Comparison of ENCODE assay signal across 1 mouse cellular context in genomic region chr15:83538855-83539254, GRCm38 (mm10).
TF ChIP-seq lines count a peak whose summit lies in the region.

No protein-coding gene starts in this region.

TF ChIP-seq in C2C12, 6 proteins besides CTCF, POLR2A, EP300 and RAD21:
- TF ChIP-seq MYOG (IDR thresholded peaks at IDR 0.05; ENCODE audit: control insufficient read depth, extremely low read depth, insufficient read length): no peak
- no peak for TF ChIP-seq FOSL1 (IDR thresholded peaks at IDR 0.05; ENCODE audit: insufficient read depth, low read length, poor library complexity, severe bottlenecking)
- no peak for TF ChIP-seq CEBPB (IDR thresholded peaks at IDR 0.05; ENCODE audit: low read depth)
- peak; percentile 53 for TF ChIP-seq USF1 (IDR thresholded peaks at IDR 0.05; ENCODE audit: low read depth)
- TF ChIP-seq MAX (IDR thresholded peaks at IDR 0.05): no peak
